Mouse (Mus musculus) neutrophil, adult 5-6 weeks (primary cell): ENCODE measurements around the gene Tmem107. TPM values are rescaled to one million over a fixed set of nuclear protein-coding genes. Genes with fewer than 3 reads are reported as not detected.
A peak's percentile ranks its signal among the peaks of the same experiment; 100 is the strongest.

Experiments used
- ATAC-seq: fragments of 151-379, 151-347 bp; 2 replicates; pipeline ENCODE4 v1.8.0; 2017; ENCODE audit warnings: mild to moderate bottlenecking, moderate TSS enrichment; ENCODE audit not compliant: insufficient number of reproducible peaks, poor library complexity, low FRiP score, severe bottlenecking; ENCODE audit errors: extremely low read depth
- total RNA-seq: library from RNA; stranded (forward); fragments of 200-1000 nt; gene quantifications from 2 replicates; pipeline ENCODE4 v1.2.3, GENCODE M21; 2017

Tmem107 gene
- total RNA-seq, result 1.2 and 1.6 TPM in 2 replicates

DNA sequence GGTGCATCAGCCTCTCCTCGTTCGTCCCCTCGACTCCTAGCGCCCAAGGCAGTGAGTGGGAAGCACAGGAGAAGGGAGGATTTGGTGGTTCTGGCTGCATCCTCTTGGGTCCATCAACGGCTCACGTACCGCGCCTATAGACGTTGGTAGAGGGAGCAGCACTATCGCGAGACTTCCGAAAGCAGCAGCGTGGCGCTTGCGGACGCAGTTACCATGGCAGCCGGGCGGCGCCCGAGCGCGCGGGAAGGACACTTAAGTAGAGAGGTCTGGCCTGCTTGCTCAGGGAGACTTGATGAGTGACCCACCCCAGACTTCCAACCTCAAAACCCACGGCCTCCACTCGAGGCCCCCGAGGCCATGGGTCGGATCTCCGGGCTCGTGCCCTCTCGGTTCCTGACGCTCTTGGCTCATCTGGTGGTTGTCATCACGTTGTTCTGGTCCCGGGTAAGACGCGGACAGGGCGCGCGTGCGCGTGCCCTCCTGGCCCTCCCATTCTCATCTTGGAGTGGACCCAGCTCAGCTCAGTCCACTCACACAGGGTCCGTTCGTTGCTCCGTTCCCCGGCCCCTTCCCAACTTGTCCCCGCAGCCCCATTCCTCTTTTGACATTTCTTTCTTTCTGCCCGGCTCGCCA, at the start of gene Tmem107:
TSS of gene Tmem107 (plus strand) at position 217 of the 633 bp plus-strand sequence.
- ATAC-seq, result peak; percentile 70

DNA sequence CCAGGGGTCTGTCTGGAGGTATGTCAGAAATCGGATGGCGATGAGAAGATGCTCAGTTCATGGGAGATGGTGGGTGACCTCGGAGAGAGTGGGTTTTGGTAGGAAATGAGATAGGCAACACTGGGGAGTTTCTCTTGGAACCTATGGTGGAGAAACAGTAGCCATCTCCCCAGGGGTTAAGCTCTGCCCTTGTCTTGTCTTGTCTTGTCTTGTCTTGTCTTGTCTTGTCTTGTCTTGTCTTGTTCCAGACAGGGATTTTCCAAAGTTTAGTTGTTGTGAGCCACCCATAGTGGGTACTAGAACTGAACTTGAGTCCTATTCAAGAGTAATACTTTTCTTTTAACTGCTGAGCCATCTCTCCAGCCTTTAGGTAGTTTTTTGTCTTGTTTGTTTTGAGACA, 44.0 kb upstream of the Tmem107 start:
- ATAC-seq, result no peak

- ATAC-seq, result no peak
Observed at GRCm38 (mm10) chr11:69028805-69029204, 41.8 kb upstream of the Tmem107 start.

- ATAC-seq, result no peak
Observed at GRCm38 (mm10) chr11:69033552-69033951, 37.1 kb upstream of the Tmem107 start.

DNA sequence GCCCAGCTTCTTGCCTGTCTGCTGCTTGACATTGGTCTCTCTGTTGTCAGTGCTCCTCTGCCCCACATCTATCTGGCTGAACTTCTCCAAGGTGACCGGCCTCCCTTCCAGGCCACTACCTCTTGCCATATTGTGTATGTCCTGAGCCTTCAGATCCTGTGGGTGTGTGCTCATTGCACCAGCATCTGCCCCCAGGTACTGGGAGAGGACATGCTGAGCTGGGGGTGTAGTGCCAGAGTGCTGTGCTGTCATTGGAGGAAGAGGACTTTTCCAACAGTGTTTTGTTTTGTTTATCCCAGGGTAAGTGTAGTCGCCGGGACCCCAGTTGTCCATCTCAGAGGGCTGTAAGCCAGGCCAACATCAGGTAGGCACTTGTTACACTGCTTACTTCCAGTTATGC, 36.0 kb upstream of the Tmem107 start:
- no peak for ATAC-seq

- no peak for ATAC-seq
Observed at GRCm38 (mm10) chr11:69035411-69035810, 35.2 kb upstream of the Tmem107 start.

GRCm38 (mm10) chr11:69035849-69036248, 34.8 kb upstream of the Tmem107 start:
- peak; percentile 56; the same call in 1 of the 2 replicates for ATAC-seq

DNA sequence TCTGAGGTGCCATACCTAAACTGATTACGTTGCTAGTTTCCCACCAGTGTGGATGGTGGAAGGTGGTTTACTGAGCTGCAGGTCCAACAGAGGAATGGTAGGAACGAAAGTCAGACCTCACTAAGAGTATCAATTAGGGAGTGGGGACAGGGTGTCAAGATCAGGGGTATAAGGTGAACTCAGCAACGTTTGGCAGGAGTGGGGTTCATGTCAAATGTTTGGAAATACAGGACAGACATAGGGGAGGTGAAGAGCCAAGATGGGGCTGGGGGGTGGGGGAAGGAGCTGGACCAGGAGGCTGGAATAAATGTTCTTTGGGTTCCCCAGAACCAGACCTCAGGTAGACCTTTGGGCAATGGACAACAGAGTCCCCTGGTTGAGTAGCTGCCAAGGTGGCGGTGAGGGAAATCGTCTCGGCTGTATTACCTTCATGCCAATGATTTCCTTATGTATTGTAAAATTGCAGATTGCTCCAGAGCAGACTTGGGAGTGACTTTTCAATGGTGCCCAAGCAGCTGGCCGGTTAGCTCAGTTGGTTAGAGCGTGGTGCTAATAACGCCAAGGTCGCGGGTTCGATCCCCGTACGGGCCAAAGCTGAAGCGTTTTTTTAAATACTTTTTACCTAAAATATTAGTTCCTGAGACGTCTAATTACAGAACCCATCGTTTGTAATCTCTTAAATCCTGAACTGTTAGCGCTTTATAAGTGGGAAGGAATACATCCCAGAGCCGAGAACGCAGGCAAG, 33.9 kb upstream of the Tmem107 start:
- ATAC-seq, result no peak

- ATAC-seq, result no peak
Observed at GRCm38 (mm10) chr11:69037231-69038061, 33.2 kb upstream of the Tmem107 start.

DNA sequence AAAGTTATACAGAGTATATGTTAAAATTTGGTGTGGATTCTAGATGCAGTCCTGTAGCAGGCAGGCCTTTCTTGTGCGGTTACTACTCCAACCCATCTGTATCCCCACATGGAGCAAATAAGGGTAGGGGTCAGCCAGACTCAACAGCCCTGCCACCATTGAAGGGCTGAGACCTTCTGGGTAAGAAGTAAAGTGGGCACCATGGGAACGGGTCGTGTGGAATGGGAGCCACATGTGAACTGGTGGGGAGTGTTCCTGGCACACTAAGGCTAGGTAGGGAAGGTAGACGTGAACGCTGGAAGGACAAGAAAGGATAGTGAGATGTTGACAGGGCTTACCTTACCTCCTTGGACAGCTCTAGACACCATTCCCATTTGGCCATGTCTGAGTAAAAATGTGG, 32.4 kb upstream of the Tmem107 start:
- no peak for ATAC-seq

- peak; percentile 83 for ATAC-seq
Observed at GRCm38 (mm10) chr11:69045531-69046394, 24.8 kb upstream of the Tmem107 start, which contains the start of gene Aurkb. TSS of gene Aurkb (plus strand) at chr11:69045647.

- no peak for ATAC-seq
Observed at GRCm38 (mm10) chr11:69046395-69046774, 24.2 kb upstream of the Tmem107 start.

DNA sequence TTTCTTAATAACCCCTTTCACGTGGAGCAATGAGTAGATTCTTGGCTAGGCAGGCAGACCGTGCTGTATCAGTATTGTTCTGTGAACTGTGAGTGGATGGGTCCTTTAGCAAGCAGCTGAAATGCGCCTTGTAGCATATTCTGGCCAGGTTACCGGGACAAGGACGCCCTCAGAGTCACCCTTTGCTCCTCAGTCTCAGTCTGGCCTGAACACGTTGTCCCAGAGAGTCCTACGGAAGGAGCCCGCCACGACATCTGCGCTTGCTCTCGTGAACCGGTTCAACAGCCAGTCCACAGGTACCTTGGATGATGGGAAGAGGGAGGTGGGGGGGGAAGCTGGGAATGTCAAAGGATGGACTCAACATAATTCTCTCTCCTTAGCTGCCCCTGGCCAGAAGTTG, 23.0 kb upstream of the Tmem107 start:
- ATAC-seq, result no peak

DNA sequence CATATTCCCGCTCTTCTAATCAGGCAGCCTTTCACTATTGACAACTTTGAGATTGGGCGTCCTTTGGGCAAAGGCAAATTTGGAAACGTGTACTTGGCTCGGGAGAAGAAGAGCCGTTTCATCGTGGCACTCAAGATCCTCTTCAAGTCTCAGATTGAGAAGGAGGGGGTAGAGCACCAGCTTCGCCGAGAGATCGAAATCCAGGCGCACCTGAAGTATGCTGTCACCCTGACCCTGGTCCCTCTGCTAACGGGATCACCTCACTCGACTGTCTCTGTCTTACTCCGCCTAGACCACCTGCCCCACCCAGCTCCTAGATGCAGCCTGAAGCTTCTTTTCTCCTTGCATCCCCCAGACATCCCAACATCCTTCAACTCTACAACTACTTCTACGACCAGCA, 22.5 kb upstream of the Tmem107 start:
- ATAC-seq, result no peak

DNA sequence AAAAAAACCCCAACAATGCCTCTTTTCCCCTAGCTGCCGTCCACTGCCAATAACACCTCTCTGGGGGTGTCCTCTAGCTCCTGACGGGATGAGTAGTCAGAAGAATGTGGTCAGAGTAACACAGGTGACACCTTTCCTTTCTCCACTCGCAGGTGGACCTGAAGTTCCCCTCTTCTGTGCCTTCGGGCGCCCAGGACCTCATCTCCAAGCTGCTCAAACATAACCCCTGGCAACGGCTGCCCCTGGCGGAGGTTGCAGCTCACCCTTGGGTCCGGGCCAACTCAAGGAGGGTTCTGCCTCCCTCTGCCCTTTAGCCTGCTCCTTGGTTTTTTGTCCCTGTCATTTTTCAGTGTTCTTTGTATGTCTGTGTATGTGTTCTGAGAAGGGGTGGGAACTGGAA, 19.9 kb upstream of the Tmem107 start:
- ATAC-seq, result no peak

DNA sequence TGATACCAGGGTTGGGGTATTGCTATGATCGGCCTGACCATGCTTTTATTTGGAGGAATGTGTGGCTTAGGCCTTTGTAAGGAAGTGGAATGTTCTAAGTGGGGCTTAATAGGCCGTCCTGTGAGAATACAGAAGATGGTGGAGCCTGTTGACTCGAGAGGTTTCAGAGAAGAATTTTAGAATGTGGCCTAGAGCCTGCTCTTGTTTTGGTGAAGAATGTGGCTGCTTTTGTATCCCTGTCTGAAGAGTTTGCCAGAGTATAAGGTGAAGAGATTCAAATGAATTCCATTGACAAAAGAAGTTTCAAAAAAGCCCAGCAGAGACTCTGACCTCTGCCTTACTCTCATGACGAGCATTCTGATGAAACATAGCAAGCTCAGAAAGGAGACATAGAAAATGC, 18.8 kb upstream of the Tmem107 start:
- no peak for ATAC-seq

GRCm38 (mm10) chr11:69052824-69053421, 17.7 kb upstream of the Tmem107 start:
- no peak for ATAC-seq

- ATAC-seq, result no peak
Observed at GRCm38 (mm10) chr11:69053848-69054247, 16.8 kb upstream of the Tmem107 start.
